Mouse (Mus musculus) limb, embryonic 14.5 days (tissue): ENCODE measurements around the gene E2f2. TPM values are rescaled to one million over a fixed set of nuclear protein-coding genes. Genes with fewer than 3 reads are reported as not detected.

Experiments
- ATAC-seq: fragments of 200-750 bp; cut with Nextera tagmentation; 2 replicates; pipeline ENCODE4 v1.8.0; 2017; ENCODE audit warnings: low read depth, moderate number of reproducible peaks, moderate TSS enrichment; ENCODE audit not compliant: low FRiP score
- DNase-seq: peaks from one replicate; pipeline ENCODE4 v3.0.0-alpha.2; 2015; ENCODE audit warnings: low spot score
- H3K27ac ChIP-seq: fragments of 300-500 bp; sonication (generic); replicated peaks from 2 replicates; pipeline ENCODE4 v1.5.1; 2014; ENCODE audit warnings: low read depth, mild to moderate bottlenecking, low read length, moderate library complexity, mixed read lengths
- H3K27me3 ChIP-seq: fragments of 300-500 bp; sonication (generic); 2 replicates; pipeline ENCODE4 v1.6.1; 2014; ENCODE audit warnings: low read length, mixed read lengths; ENCODE audit not compliant: control insufficient read depth, insufficient read depth
- H3K36me3 ChIP-seq: fragments of 300-500 bp; sonication (generic); 2 replicates; pipeline ENCODE4 v1.6.1; 2014; ENCODE audit warnings: mild to moderate bottlenecking, low read length, moderate library complexity, mixed read lengths; ENCODE audit not compliant: control insufficient read depth, insufficient read depth
- H3K4me1 ChIP-seq: fragments of 300-500 bp; sonication (generic); 2 replicates; pipeline ENCODE4 v1.6.1; 2014; ENCODE audit warnings: antibody characterized with exemption, low read length, mixed read lengths; ENCODE audit not compliant: control insufficient read depth, insufficient read depth
- H3K4me2 ChIP-seq: fragments of 300-500 bp; sonication (generic); replicated peaks from 2 replicates; pipeline ENCODE4 v1.6.1; 2014; ENCODE audit warnings: low read depth, mild to moderate bottlenecking, low read length, moderate library complexity; ENCODE audit not compliant: severe bottlenecking
- H3K4me3 ChIP-seq: fragments of 300-500 bp; sonication (generic); replicated peaks from 2 replicates; pipeline ENCODE4 v1.5.1; 2014; ENCODE audit warnings: low read length
- H3K9ac ChIP-seq: fragments of 300-500 bp; sonication (generic); 2 replicates; pipeline ENCODE4 v1.6.1; 2014; ENCODE audit warnings: mild to moderate bottlenecking, low read depth, low read length, moderate library complexity; ENCODE audit not compliant: severe bottlenecking
- H3K9me3 ChIP-seq: fragments of 300-500 bp; sonication (generic); 2 replicates; pipeline ENCODE4 v1.6.1; 2016; ENCODE audit warnings: low read length; ENCODE audit not compliant: control insufficient read depth
- POLR2A ChIP-seq: fragments of 200-500 bp; IDR thresholded peaks from 2 replicates; pipeline ENCODE4 v1.8.0; 2012; ENCODE audit warnings: inconsistent platforms, mild to moderate bottlenecking, moderate library complexity, borderline replicate concordance; ENCODE audit not compliant: insufficient read depth, insufficient read length; ENCODE audit errors: extremely low read depth
- WGBS: fragments of 180-500 bp; shearing (Covaris S2); extraction: QIAGEN DNeasy Blood & Tissue Kit; methylation state at CpG from one replicate; pipeline ENCODE4 v1.1.7; 2014; 5-methylcytosine and 5-hydroxymethylcytosine counted together
- polyA plus RNA-seq, 2 experiments: library from polyadenylated mRNA; depleted of rRNA in 1 of 2; stranded (reverse) in 1 of 2; unstranded in 1 of 2; fragments of >200 nt; fragmentation: Nextera tagmentation in 1 of 2; extraction: Ambion mirVana in 1 of 2; gene quantifications; 2 replicates each; pipeline versions ENCODE4 v1.2.1 to v1.2.3; 2012 to 2014

E2f2 gene
- polyA plus RNA-seq, 2 experiments, result 6.8 to 8.9 TPM

GRCm38 (mm10) chr4:136242728-136243127 is 70.5 kb downstream of the E2f2 start:
- peaks cover 42% of the 10 kb centered on the region for H3K27me3 ChIP-seq
- no peak for TF ChIP-seq POLR2A
- no peak overlapping the region for H3K9ac ChIP-seq
- no peaks in the 10 kb centered on the region for H3K9me3 ChIP-seq
- H3K27ac ChIP-seq, result no peak overlapping the region
- DNase-seq, result no peak
- H3K4me1 ChIP-seq, result peaks cover 20% of the 10 kb centered on the region
- peaks cover 70% of the 10 kb centered on the region for H3K36me3 ChIP-seq
- ATAC-seq, result no peak
- H3K4me2 ChIP-seq, result no peak overlapping the region
- no peak overlapping the region for H3K4me3 ChIP-seq
- 73% methylated on average over 7 of the region's 7 CpGs for WGBS

- peaks cover 41% of the 10 kb centered on the region for H3K27me3 ChIP-seq
Observed at GRCm38 (mm10) chr4:136244208-136244607, 72.0 kb downstream of the E2f2 start.

More at GRCm38 (mm10) chr4:136244208-136244607, 72.0 kb downstream of the E2f2 start:
- no peak overlapping the region for H3K27ac ChIP-seq
- H3K4me2 ChIP-seq, result no peak overlapping the region
- 60% methylated on average over 7 of the region's 7 CpGs for WGBS
- no peak overlapping the region for H3K9ac ChIP-seq
- H3K36me3 ChIP-seq, result peaks cover 56% of the 10 kb centered on the region
- H3K4me3 ChIP-seq, result no peak overlapping the region
- peaks cover 30% of the 10 kb centered on the region for H3K4me1 ChIP-seq
- no peak for TF ChIP-seq POLR2A
- DNase-seq (no peak), ATAC-seq (no peak)
- H3K9me3 ChIP-seq, result no peaks in the 10 kb centered on the region

Other genes starting within 250 kb of the E2f2 start
- gene Hmgcl, start 225.9 kb upstream of the E2f2 start, polyA plus RNA-seq (2012; rRNA removed), result 60.8 and 69.7 TPM in 2 replicates
- 93.4 and 97.6 TPM in 2 replicates for gene Hmgcl, start 225.9 kb upstream of the E2f2 start, polyA plus RNA-seq (2014; fragmentation: Nextera tagmentation; extraction: Ambion mirVana)
- gene Gale, start 208.7 kb upstream of the E2f2 start, polyA plus RNA-seq (2012; rRNA removed), result 83.7 and 101 TPM in 2 replicates
- gene Gale, start 208.7 kb upstream of the E2f2 start, polyA plus RNA-seq (2014; fragmentation: Nextera tagmentation; extraction: Ambion mirVana), result 52.0 and 59.3 TPM in 2 replicates
- 106 and 133 TPM in 2 replicates for gene Lypla2, start 199.8 kb upstream of the E2f2 start, polyA plus RNA-seq (2012; rRNA removed)
- 105 and 117 TPM in 2 replicates for gene Lypla2, start 199.8 kb upstream of the E2f2 start, polyA plus RNA-seq (2014; fragmentation: Nextera tagmentation; extraction: Ambion mirVana)
- gene Pithd1, start 185.1 kb upstream of the E2f2 start, polyA plus RNA-seq (2012; rRNA removed), result 49.1 and 50.2 TPM in 2 replicates
- gene Pithd1, start 185.1 kb upstream of the E2f2 start, polyA plus RNA-seq (2014; fragmentation: Nextera tagmentation; extraction: Ambion mirVana), result 52.6 and 59.9 TPM in 2 replicates
- gene Eloa, start 150.6 kb upstream of the E2f2 start, polyA plus RNA-seq (2012; rRNA removed), result 21.6 and 28.1 TPM in 2 replicates
- 50.5 and 50.8 TPM in 2 replicates for gene Eloa, start 150.6 kb upstream of the E2f2 start, polyA plus RNA-seq (2014; fragmentation: Nextera tagmentation; extraction: Ambion mirVana)
- 1,058 and 1,343 TPM in 2 replicates for gene Rpl11, start 119.0 kb upstream of the E2f2 start, polyA plus RNA-seq (2012; rRNA removed)
- 547 and 591 TPM in 2 replicates for gene Rpl11, start 119.0 kb upstream of the E2f2 start, polyA plus RNA-seq (2014; fragmentation: Nextera tagmentation; extraction: Ambion mirVana)
- 417 and 561 TPM in 2 replicates for gene Id3, start 28.9 kb upstream of the E2f2 start, polyA plus RNA-seq (2012; rRNA removed)
- gene Id3, start 28.9 kb upstream of the E2f2 start, polyA plus RNA-seq (2014; fragmentation: Nextera tagmentation; extraction: Ambion mirVana), result 500 and 565 TPM in 2 replicates
- 22.9 and 26.6 TPM in 2 replicates for gene Asap3, start 34.0 kb downstream of the E2f2 start, polyA plus RNA-seq (2012; rRNA removed)
- gene Asap3, start 34.0 kb downstream of the E2f2 start, polyA plus RNA-seq (2014; fragmentation: Nextera tagmentation; extraction: Ambion mirVana), result 12.0 and 14.6 TPM in 2 replicates
- 4.7 and 8.0 TPM in 2 replicates for gene Tcea3, start 75.3 kb downstream of the E2f2 start, polyA plus RNA-seq (2012; rRNA removed)
- gene Tcea3, start 75.3 kb downstream of the E2f2 start, polyA plus RNA-seq (2014; fragmentation: Nextera tagmentation; extraction: Ambion mirVana), result 17.4 and 20.6 TPM in 2 replicates
- 39.6 and 47.0 TPM in 2 replicates for gene Zfp46, start 112.3 kb downstream of the E2f2 start, polyA plus RNA-seq (2012; rRNA removed)
- 28.2 and 30.2 TPM in 2 replicates for gene Zfp46, start 112.3 kb downstream of the E2f2 start, polyA plus RNA-seq (2014; fragmentation: Nextera tagmentation; extraction: Ambion mirVana)
- gene Hnrnpr, start 138.5 kb downstream of the E2f2 start, polyA plus RNA-seq (2012; rRNA removed), result 96.8 and 135 TPM in 2 replicates
- gene Hnrnpr, start 138.5 kb downstream of the E2f2 start, polyA plus RNA-seq (2014; fragmentation: Nextera tagmentation; extraction: Ambion mirVana), result 163 and 179 TPM in 2 replicates